Mouse (Mus musculus) cerebellum, adult 11 months (tissue): Measurements from ENCODE around the gene Plekhg1.

Source experiments
- DNase-seq: peaks from one replicate; pipeline ENCODE4 v3.0.0; 2022

The Plekhg1 gene

GRCm38 (mm10) chr10:3972981-3973588, 232.9 kb downstream of the Plekhg1 start, which contains the start of gene Mthfd1l:
Mthfd1l (plus strand) TSS chr10:3973118.
- peak; percentile 88 for DNase-seq

- peak; percentile 87 for DNase-seq
These were observed 233.5 kb downstream of the Plekhg1 start for GRCm38 (mm10) chr10:3973589-3974070.

GRCm38 (mm10) chr10:3974380-3974779, 234.2 kb downstream of the Plekhg1 start:
- no peak for DNase-seq

- no peak for DNase-seq
These were observed 235.9 kb downstream of the Plekhg1 start for GRCm38 (mm10) chr10:3975898-3976622.

- peak; percentile 32 for DNase-seq
These were observed 236.5 kb downstream of the Plekhg1 start for GRCm38 (mm10) chr10:3976623-3977010.

GRCm38 (mm10) chr10:3978326-3978725, 238.2 kb downstream of the Plekhg1 start:
- DNase-seq: peak; percentile 29

- peak; percentile 94 for DNase-seq
These were observed 238.8 kb downstream of the Plekhg1 start for GRCm38 (mm10) chr10:3978792-3979488.

- DNase-seq: peak; percentile 35
These were observed 240.1 kb downstream of the Plekhg1 start for GRCm38 (mm10) chr10:3980231-3980630.

- no peak for DNase-seq
These were observed 250.2 kb downstream of the Plekhg1 start for GRCm38 (mm10) chr10:3990295-3990883.

GRCm38 (mm10) chr10:3993365-3994102, 253.4 kb downstream of the Plekhg1 start:
- no peak for DNase-seq

- DNase-seq: no peak
These were observed 255.1 kb downstream of the Plekhg1 start for GRCm38 (mm10) chr10:3995277-3995676.

- peak; percentile 55 for DNase-seq
These were observed 256.2 kb downstream of the Plekhg1 start for GRCm38 (mm10) chr10:3996170-3996876.

- DNase-seq: no peak
These were observed 257.8 kb downstream of the Plekhg1 start for GRCm38 (mm10) chr10:3997851-3998426.

- DNase-seq: no peak
These were observed 262.5 kb downstream of the Plekhg1 start for GRCm38 (mm10) chr10:4002711-4003110.

GRCm38 (mm10) chr10:4005191-4005590, 265.0 kb downstream of the Plekhg1 start:
- no peak for DNase-seq

GRCm38 (mm10) chr10:4006296-4007015, 266.3 kb downstream of the Plekhg1 start:
- DNase-seq: no peak
